Mouse (Mus musculus) thymus, adult 2 months (tissue): ENCODE measurements around the gene Mipol1. TPM values are rescaled to one million over a fixed set of nuclear protein-coding genes. Genes with fewer than 3 reads are reported as not detected.

Experiments
- DNase-seq: peaks from one replicate; pipeline ENCODE4 v3.0.0; 2021
- H3K27ac ChIP-seq: fragments of 200-500 bp; 2 replicates; pipeline ENCODE4 v1.5.1; 2012; ENCODE audit warnings: low read length, control low read depth; ENCODE audit not compliant: control insufficient read depth, insufficient read depth
- H3K27me3 ChIP-seq: fragments of 200-500 bp; 2 replicates; pipeline ENCODE4 v1.6.1; 2012; ENCODE audit warnings: mild to moderate bottlenecking, low read length, moderate library complexity, mixed read lengths; ENCODE audit not compliant: control insufficient read depth, insufficient read depth
- H3K36me3 ChIP-seq: fragments of 200-500 bp; 2 replicates; pipeline ENCODE4 v1.6.1; 2012; ENCODE audit warnings: mild to moderate bottlenecking, low read length, moderate library complexity; ENCODE audit not compliant: control insufficient read depth, insufficient read depth
- H3K4me1 ChIP-seq: fragments of 200-500 bp; replicated peaks from 2 replicates; pipeline ENCODE4 v1.6.1; 2012; ENCODE audit warnings: low read length; ENCODE audit not compliant: control insufficient read depth, insufficient read depth
- H3K4me3 ChIP-seq: fragments of 200-500 bp; 2 replicates; pipeline ENCODE4 v1.5.1; 2012; ENCODE audit warnings: mild to moderate bottlenecking, low read length, control low read depth, moderate library complexity; ENCODE audit not compliant: control insufficient read depth, insufficient read depth
- CTCF ChIP-seq: fragments of 200-500 bp; IDR thresholded peaks from 2 replicates; pipeline ENCODE4 v1.5.1; 2012; ENCODE audit warnings: mild to moderate bottlenecking, control low read depth, low read length, moderate library complexity, borderline replicate concordance; ENCODE audit not compliant: control insufficient read depth, poor library complexity, insufficient read depth; ENCODE audit errors: extremely low read depth
- POLR2A ChIP-seq: fragments of 200-500 bp; IDR thresholded peaks from 2 replicates; pipeline ENCODE4 v1.6.1; 2012; ENCODE audit warnings: mild to moderate bottlenecking, low read length, control low read depth, moderate library complexity; ENCODE audit not compliant: control insufficient read depth, poor library complexity, insufficient read depth; ENCODE audit errors: extremely low read depth
- WGBS: fragments of 180-500 bp; shearing (Covaris S2); methylation state at CpG from one replicate; pipeline ENCODE4 v1.1.7; 2018; 5-methylcytosine and 5-hydroxymethylcytosine counted together
- polyA plus RNA-seq: library from polyadenylated mRNA; depleted of rRNA; stranded (reverse); fragments of >200 nt; gene quantifications from 2 replicates; pipeline ENCODE4 v1.2.3, GENCODE M21; 2012

Mipol1 gene
- polyA plus RNA-seq, 1 experiment, result 1.5 TPM

- Histone ChIP-seq H3K27me3 (no peaks in the 10 kb centered on the region), H3K27ac (no peak overlapping the region), H3K4me3 (no peak overlapping the region), H3K36me3 (no peaks in the 10 kb centered on the region), H3K4me1 (no peaks in the 10 kb centered on the region)
- TF ChIP-seq CTCF (no peak), POLR2A (no peak)
- WGBS, result 93% methylated on average over 3 of the region's 3 CpGs
- DNase-seq, result no peak
Measured at GRCm38 (mm10) chr12:57476876-57477275, 246.6 kb downstream of the Mipol1 start.

GRCm38 (mm10) chr12:57481823-57482222 is 251.6 kb downstream of the Mipol1 start:
- Histone ChIP-seq H3K4me3 (no peak overlapping the region), H3K4me1 (no peaks in the 10 kb centered on the region), H3K27me3 (no peaks in the 10 kb centered on the region), H3K36me3 (no peaks in the 10 kb centered on the region), H3K27ac (no peak overlapping the region)
- DNase-seq, result no peak
- no peak for TF ChIP-seq CTCF
- TF ChIP-seq POLR2A, result no peak
- WGBS, result 88% methylated on average over 2 of the region's 2 CpGs

- Histone ChIP-seq H3K27me3 (no peaks in the 10 kb centered on the region), H3K27ac (no peak overlapping the region), H3K4me3 (no peak overlapping the region), H3K4me1 (no peaks in the 10 kb centered on the region), H3K36me3 (no peaks in the 10 kb centered on the region)
- WGBS, result 97% methylated on average over 6 of the region's 6 CpGs
- TF ChIP-seq POLR2A (no peak), CTCF (no peak)
- DNase-seq, result no peak
Measured at GRCm38 (mm10) chr12:57496347-57497119, 266.3 kb downstream of the Mipol1 start.

GRCm38 (mm10) chr12:57500246-57500645 is 270.0 kb downstream of the Mipol1 start:
- H3K36me3 ChIP-seq, result no peaks in the 10 kb centered on the region
- H3K4me3 ChIP-seq, result no peak overlapping the region
- no peaks in the 10 kb centered on the region for H3K4me1 ChIP-seq
- H3K27me3 ChIP-seq, result no peaks in the 10 kb centered on the region
- TF ChIP-seq CTCF (no peak), POLR2A (no peak)
- no peak overlapping the region for H3K27ac ChIP-seq
- DNase-seq, result no peak
- 96% methylated on average over 7 of the region's 7 CpGs for WGBS

GRCm38 (mm10) chr12:57505329-57505728 is 275.1 kb downstream of the Mipol1 start:
- TF ChIP-seq CTCF, result no peak
- TF ChIP-seq POLR2A, result no peak
- no peaks in the 10 kb centered on the region for H3K4me1 ChIP-seq
- no peaks in the 10 kb centered on the region for H3K36me3 ChIP-seq
- no peak for DNase-seq
- no peak overlapping the region for H3K27ac ChIP-seq
- 86% methylated on average over 7 of the region's 7 CpGs for WGBS
- H3K4me3 ChIP-seq, result no peak overlapping the region
- H3K27me3 ChIP-seq, result no peaks in the 10 kb centered on the region; the same call in 1 of the 2 replicates

GRCm38 (mm10) chr12:57508938-57509337 is 278.7 kb downstream of the Mipol1 start:
- no peak for DNase-seq
- H3K4me1 ChIP-seq, result no peaks in the 10 kb centered on the region
- no peak overlapping the region for H3K4me3 ChIP-seq
- no peak overlapping the region for H3K27ac ChIP-seq
- WGBS, result 88% methylated on average over 11 of the region's 11 CpGs
- H3K36me3 ChIP-seq, result no peaks in the 10 kb centered on the region
- TF ChIP-seq POLR2A (no peak), CTCF (no peak)
- H3K27me3 ChIP-seq, result no peaks in the 10 kb centered on the region; the same call in 1 of the 2 replicates
